Mouse (Mus musculus) midbrain, embryonic 16.5 days (tissue): ENCODE results near the gene Zc3h7a. TPM values are rescaled to one million over a fixed set of nuclear protein-coding genes. Genes with fewer than 3 reads are reported as not detected.
A peak's percentile ranks its signal among the peaks of the same experiment; 100 is the strongest.
"Not testable (repeated sequence)": the region's sequence is repeated elsewhere in the genome, so short reads cannot be mapped to it uniquely, and the experiment has no call there.

Source experiments
- ATAC-seq: fragments of 200-750 bp; cut with Nextera tagmentation; 2 replicates; pipeline ENCODE4 v1.8.0; 2017; ENCODE audit warnings: moderate TSS enrichment
- H3K27ac ChIP-seq: fragments of 300-500 bp; sonication (generic); 2 replicates; pipeline ENCODE4 v1.5.1; 2014; ENCODE audit warnings: mild to moderate bottlenecking, low read length, mixed read lengths
- H3K27me3 ChIP-seq: fragments of 300-500 bp; sonication (generic); 2 replicates; pipeline ENCODE4 v1.6.1; 2014; ENCODE audit warnings: low read depth, low read length, mixed read lengths; ENCODE audit not compliant: control insufficient read depth, insufficient read depth
- H3K36me3 ChIP-seq: fragments of 300-500 bp; sonication (generic); 2 replicates; pipeline ENCODE4 v1.6.1; 2014; ENCODE audit warnings: mild to moderate bottlenecking, low read length, moderate library complexity, mixed read lengths; ENCODE audit not compliant: control insufficient read depth, insufficient read depth
- H3K4me1 ChIP-seq: fragments of 300-500 bp; sonication (generic); 2 replicates; pipeline ENCODE4 v1.6.1; 2014; ENCODE audit warnings: mild to moderate bottlenecking, low read length, mixed read lengths; ENCODE audit not compliant: control insufficient read depth, insufficient read depth
- H3K4me2 ChIP-seq: fragments of 300-500 bp; sonication (generic); 2 replicates; pipeline ENCODE4 v1.6.1; 2014; ENCODE audit warnings: mild to moderate bottlenecking, low read length, mixed read lengths
- H3K4me3 ChIP-seq: fragments of 300-500 bp; sonication (generic); 2 replicates; pipeline ENCODE4 v1.5.1; 2014; ENCODE audit warnings: low read depth, mild to moderate bottlenecking, low read length, moderate library complexity, mixed read lengths
- H3K9ac ChIP-seq: fragments of 300-500 bp; sonication (generic); 2 replicates; pipeline ENCODE4 v1.6.1; 2014; ENCODE audit warnings: low read depth, low read length, mixed read lengths
- H3K9me3 ChIP-seq: fragments of 300-500 bp; sonication (generic); replicated peaks from 2 replicates; pipeline ENCODE4 v1.6.1; 2014; ENCODE audit warnings: mild to moderate bottlenecking, low read length, mixed read lengths; ENCODE audit not compliant: control insufficient read depth, poor library complexity, severe bottlenecking
- WGBS: fragments of 180-500 bp; shearing (Covaris S2); extraction: QIAGEN DNeasy Blood & Tissue Kit; methylation state at CpG from one replicate; pipeline ENCODE4 v1.1.7; 2014; 5-methylcytosine and 5-hydroxymethylcytosine counted together
- polyA plus RNA-seq: library from polyadenylated mRNA; unstranded; fragments of >200 nt; fragmentation: Nextera tagmentation; extraction: Ambion mirVana; gene quantifications from 2 replicates; pipeline ENCODE4 v1.2.1, GENCODE M21; 2015

The Zc3h7a gene
- polyA plus RNA-seq, 1 experiment from 2014 or later = 73.4 TPM

- ATAC-seq = no peak
- H3K9ac ChIP-seq = no peak overlapping the region
- no peak overlapping the region for H3K4me2 ChIP-seq
- H3K4me3 ChIP-seq = no peak overlapping the region
- H3K9me3 ChIP-seq = no peaks in the 10 kb centered on the region
- WGBS = 84% methylated on average over 3 of the region's 3 CpGs
- peaks cover 8% of the 10 kb centered on the region for H3K36me3 ChIP-seq
- no peaks in the 10 kb centered on the region for H3K4me1 ChIP-seq
- H3K27me3 ChIP-seq = no peaks in the 10 kb centered on the region
- no peak overlapping the region for H3K27ac ChIP-seq
Measured at GRCm38 (mm10) chr16:11164695-11165255, 11.4 kb downstream of the Zc3h7a start.

GRCm38 (mm10) chr16:11157721-11158120 is 18.5 kb downstream of the Zc3h7a start:
- not testable (repeated sequence) for H3K9ac ChIP-seq, H3K4me2 ChIP-seq, H3K27ac ChIP-seq, H3K9me3 ChIP-seq, H3K27me3 ChIP-seq, ATAC-seq, H3K4me1 ChIP-seq, H3K4me3 ChIP-seq
- 88% methylated on average over 1 of the region's 3 CpGs for WGBS
- H3K36me3 ChIP-seq = peaks cover 32% of the 10 kb centered on the region

- Histone ChIP-seq H3K36me3 (peaks cover 31% of the 10 kb centered on the region), H3K4me1 (no peaks in the 10 kb centered on the region), H3K4me3 (no peak overlapping the region), H3K27me3 (no peaks in the 10 kb centered on the region), H3K4me2 (no peak overlapping the region), H3K9me3 (no peaks in the 10 kb centered on the region), H3K27ac (no peak overlapping the region), H3K9ac (no peak overlapping the region)
- ATAC-seq = no peak
Measured at GRCm38 (mm10) chr16:11154500-11154899, 21.7 kb downstream of the Zc3h7a start.

GRCm38 (mm10) chr16:11143706-11144483 is 32.3 kb downstream of the Zc3h7a start:
- not testable (repeated sequence) for H3K9me3 ChIP-seq, H3K9ac ChIP-seq, H3K4me3 ChIP-seq, H3K4me1 ChIP-seq, H3K4me2 ChIP-seq, H3K27me3 ChIP-seq, H3K27ac ChIP-seq, ATAC-seq
- peaks cover 25% of the 10 kb centered on the region for H3K36me3 ChIP-seq
- 17% methylated on average over 54 of the region's 56 CpGs for WGBS

- no peaks in the 10 kb centered on the region for H3K27me3 ChIP-seq
- H3K27ac ChIP-seq = peak within 1 kb of the TSS; percentile 91
- under 1% methylated on average over 71 of the region's 80 CpGs for WGBS
- peak within 1 kb of the TSS; percentile 96 for H3K9ac ChIP-seq
- peak within 1 kb of the TSS; percentile 98 for H3K4me3 ChIP-seq
- peaks cover 9% of the 10 kb centered on the region for H3K36me3 ChIP-seq
- ATAC-seq = peak; percentile 99
- H3K4me2 ChIP-seq = peak within 1 kb of the TSS; percentile 89
- H3K9me3 ChIP-seq = no peaks in the 10 kb centered on the region
- H3K4me1 ChIP-seq = peaks cover 26% of the 10 kb centered on the region
Measured at GRCm38 (mm10) chr16:11134348-11135344, 41.5 kb downstream of the Zc3h7a start, which contains the start of gene Txndc11. TSS of gene Txndc11 (minus strand) at chr16:11134650.

- Histone ChIP-seq H3K9me3 (no peaks in the 10 kb centered on the region), H3K36me3 (peaks cover 7% of the 10 kb centered on the region), H3K4me3 (peak overlapping the region; percentile 98), H3K9ac (peak overlapping the region; percentile 96), H3K27ac (peak overlapping the region; percentile 91), H3K4me1 (peaks cover 26% of the 10 kb centered on the region), H3K27me3 (no peaks in the 10 kb centered on the region), H3K4me2 (peak overlapping the region; percentile 89)
- under 1% methylated on average over 34 of the region's 34 CpGs for WGBS
- ATAC-seq = peak; percentile 5; the same call in 1 of the 2 replicates
Measured at GRCm38 (mm10) chr16:11133476-11134347, 42.5 kb downstream of the Zc3h7a start.

- Histone ChIP-seq H3K27me3 (no peaks in the 10 kb centered on the region), H3K27ac (no peak overlapping the region), H3K36me3 (peaks cover 7% of the 10 kb centered on the region), H3K4me3 (no peak overlapping the region; the same call in 1 of the 2 replicates), H3K4me1 (peaks cover 26% of the 10 kb centered on the region), H3K9me3 (no peaks in the 10 kb centered on the region), H3K9ac (0 out of 2 replicates have a peak overlapping the region, but pooled peaks have one; percentile 36), H3K4me2 (peak overlapping the region; percentile 89)
- 32% methylated on average over 2 of the region's 2 CpGs for WGBS
- ATAC-seq = no peak
Measured at GRCm38 (mm10) chr16:11132839-11133238, 43.4 kb downstream of the Zc3h7a start.

- Histone ChIP-seq H3K9me3 (no peaks in the 10 kb centered on the region), H3K27me3 (no peaks in the 10 kb centered on the region), H3K4me2 (no peak overlapping the region), H3K36me3 (peaks cover 4% of the 10 kb centered on the region; the same call in 1 of the 2 replicates), H3K4me1 (peaks cover 20% of the 10 kb centered on the region), H3K4me3 (no peak overlapping the region), H3K9ac (no peak overlapping the region), H3K27ac (no peak overlapping the region)
- no peak for ATAC-seq
- WGBS = 93% methylated on average over 11 of the region's 11 CpGs
Measured at GRCm38 (mm10) chr16:11128301-11128700, 47.9 kb downstream of the Zc3h7a start.
